18 mouse cellular contexts compared by ENCODE assay signal in the genomic region with DNA sequence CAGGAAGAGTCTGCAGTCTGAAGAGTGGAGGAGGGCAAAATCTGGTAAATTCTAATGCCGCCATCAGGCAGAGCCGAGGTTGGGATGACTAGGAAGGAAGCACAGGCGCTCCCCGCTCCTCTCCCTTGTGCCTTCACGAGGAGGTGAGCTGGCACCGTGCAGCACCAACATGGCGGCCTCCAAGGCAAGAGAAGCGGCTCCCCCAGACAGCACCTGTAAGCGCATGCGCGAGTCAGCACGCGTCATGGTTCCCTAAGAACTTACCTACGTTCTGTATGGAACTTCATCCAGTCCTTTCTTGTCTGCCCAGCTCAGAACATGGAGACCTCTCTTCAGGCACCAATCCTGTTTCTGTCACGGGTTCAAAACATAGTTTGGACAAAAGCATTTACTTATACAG.
DNase-seq lines count a peak whose midpoint lies in the region; ATAC-seq and TF ChIP-seq lines count a peak whose summit lies in the region.
"Had no signal": no experiment of that assay in that cellular context is flagged by ENCODE, and none has a peak within 500 bp of the region (broad histone marks: within the 10 kb centered on the region; RNA-seq: fewer than 3 reads in every experiment).

No protein-coding gene starts in this region.

- no peaks in the 10 kb centered on the region for H3K27me3 ChIP-seq in heart, embryonic 11.5 days (ENCODE audit: control insufficient read depth, insufficient read depth, low read length)
- no peaks in the 10 kb centered on the region for H3K27me3 ChIP-seq in ES-Bruce4 (ENCODE audit: control insufficient read depth, insufficient read depth, low read length, poor library complexity, severe bottlenecking)
- no peaks in the 10 kb centered on the region for H3K27me3 ChIP-seq in intestine, embryonic 16.5 days (replicated peaks; ENCODE audit: control insufficient read depth, insufficient read depth, low read length)
- H3K27me3 ChIP-seq: forebrain, embryonic 13.5 days; heart, embryonic 12.5 days had no signal

- no peak for TF ChIP-seq POLR2A in ES-Bruce4 (IDR thresholded peaks at IDR 0.05; ENCODE audit: insufficient read depth, low read length)

- no peak overlapping the region for H3K4me2 ChIP-seq in heart, embryonic 11.5 days
- no peak overlapping the region for H3K4me2 ChIP-seq in intestine, embryonic 16.5 days (ENCODE audit: low read depth, low read length)
- H3K4me2 ChIP-seq: forebrain, embryonic 13.5 days; heart, embryonic 12.5 days; hindbrain, embryonic 14.5 days had no signal

- 89% methylated on average over 15 of the region's 15 CpGs for WGBS in heart, embryonic 11.5 days (ENCODE audit: insufficient replicate concordance)
- WGBS in intestine, embryonic 16.5 days = 95% methylated on average over 15 of the region's 15 CpGs

- no peak for TF ChIP-seq CTCF in ES-Bruce4 (IDR thresholded peaks at IDR 0.05; ENCODE audit: low read depth, low read length)

- peaks cover 3% of the 10 kb centered on the region; the same call in 1 of the 2 replicates for H3K4me1 ChIP-seq in heart, embryonic 11.5 days (ENCODE audit: control insufficient read depth, insufficient read depth, low read length)
- H3K4me1 ChIP-seq in ES-Bruce4 (ENCODE audit: control insufficient read depth, insufficient read depth, low read length) = no peaks in the 10 kb centered on the region
- peaks cover 2% of the 10 kb centered on the region; the same call in 1 of the 2 replicates for H3K4me1 ChIP-seq in intestine, embryonic 16.5 days (ENCODE audit: control insufficient read depth, insufficient read depth, low read length)
- H3K4me1 ChIP-seq: forebrain, embryonic 13.5 days; hindbrain, embryonic 10.5 days had no signal

- H3K9me3 ChIP-seq in heart, embryonic 11.5 days (replicated peaks; ENCODE audit: control insufficient read depth, low read length) = no peaks in the 10 kb centered on the region
- H3K9me3 ChIP-seq in ES-Bruce4 (replicated peaks; ENCODE audit: control insufficient read depth, insufficient read depth, low read length, poor library complexity, severe bottlenecking) = no peaks in the 10 kb centered on the region; the same call in 1 of the 2 replicates
- H3K9me3 ChIP-seq in intestine, embryonic 16.5 days (ENCODE audit: control insufficient read depth, low read length) = no peaks in the 10 kb centered on the region
- H3K9me3 ChIP-seq: embryonic facial prominence, embryonic 10.5 days; forebrain, embryonic 13.5 days; heart, embryonic 12.5 days; hindbrain, embryonic 10.5 days had no signal

- no peaks in the 10 kb centered on the region for H3K36me3 ChIP-seq in heart, embryonic 11.5 days (ENCODE audit: control insufficient read depth, insufficient read depth, low read length)
- no peaks in the 10 kb centered on the region for H3K36me3 ChIP-seq in ES-Bruce4 (ENCODE audit: control insufficient read depth, insufficient read depth, low read length, poor library complexity, severe bottlenecking)
- no peaks in the 10 kb centered on the region for H3K36me3 ChIP-seq in intestine, embryonic 16.5 days (ENCODE audit: control insufficient read depth, insufficient read depth, low read length)
- H3K36me3 ChIP-seq: embryonic facial prominence, embryonic 10.5 days; heart, embryonic 12.5 days; hindbrain, embryonic 10.5 days had no signal

- peak; percentile 84 for DNase-seq in heart, adult 11 months
- DNase-seq in ZHBTc4 (ENCODE audit: low read depth, low spot score) = peak; percentile 78
- no peak for DNase-seq in frontal cortex, postnatal 10 days (ENCODE audit: low spot score in 2 of 2)
- no peak for DNase-seq in kidney, postnatal 10 days
- DNase-seq: adrenal gland, adult 2 months; adrenal gland, postnatal 25 days; cerebellum, adult 18-20 months; cerebellum, adult 9-11 months; forebrain, postnatal 0 days; heart, adult 2 months had no signal

- no peak overlapping the region for H3K9ac ChIP-seq in heart, embryonic 11.5 days (ENCODE audit: low read depth, low read length)
- H3K9ac ChIP-seq in ES-Bruce4 (ENCODE audit: low read depth, poor library complexity, severe bottlenecking) = no peak overlapping the region
- H3K9ac ChIP-seq in intestine, embryonic 16.5 days (ENCODE audit: low read depth, low read length) = no peak overlapping the region
- H3K9ac ChIP-seq: forebrain, embryonic 13.5 days; forebrain, postnatal 0 days; heart, embryonic 12.5 days; hindbrain, embryonic 14.5 days had no signal

- no peak overlapping the region for H3K4me3 ChIP-seq in heart, embryonic 11.5 days (ENCODE audit: low read depth, low read length)
- peak overlapping the region; percentile 18 for H3K4me3 ChIP-seq in ES-Bruce4 (ENCODE audit: low read depth, low read length)
- no peak overlapping the region for H3K4me3 ChIP-seq in intestine, embryonic 16.5 days (ENCODE audit: low read length)
- H3K4me3 ChIP-seq: embryonic facial prominence, embryonic 10.5 days; forebrain, embryonic 13.5 days; heart, adult 2 months; heart, embryonic 12.5 days; hindbrain, embryonic 10.5 days had no signal

- H3K27ac ChIP-seq in heart, embryonic 11.5 days (ENCODE audit: low read depth, low read length) = no peak overlapping the region
- no peak overlapping the region for H3K27ac ChIP-seq in ES-Bruce4 (ENCODE audit: insufficient read depth, low read length)
- no peak overlapping the region for H3K27ac ChIP-seq in intestine, embryonic 16.5 days (ENCODE audit: low read length)
- H3K27ac ChIP-seq: embryonic facial prominence, embryonic 10.5 days; forebrain, embryonic 13.5 days; hindbrain, embryonic 10.5 days; hindbrain, embryonic 14.5 days had no signal

- ATAC-seq in heart, embryonic 11.5 days (replicated peaks; ENCODE audit: insufficient number of reproducible peaks, low FRiP score, low TSS enrichment) = no peak
- ATAC-seq in intestine, embryonic 16.5 days = no peak
- ATAC-seq: forebrain, embryonic 13.5 days; forebrain, postnatal 0 days had no signal

- no peak for TF ChIP-seq EP300 in ES-Bruce4 (IDR thresholded peaks at IDR 0.05; ENCODE audit: insufficient read depth, low read depth, low read length)

Comparison
In these comparisons a context has a peak if more than half of its experiments do, and no peak if none do; other contexts are left out.
1. DNase-seq: peak in heart, adult 11 months (single experiment) and ZHBTc4 (single experiment); none in frontal cortex, postnatal 10 days (0 of 2) and kidney, postnatal 10 days (single experiment).